Mouse (Mus musculus) mouse trophoblast stem cell (cell line): ENCODE measurements around the gene Catsperd.
"Not testable (repeated sequence)": the region's sequence is repeated elsewhere in the genome, so short reads cannot be mapped to it uniquely, and the experiment has no call there.

ENCODE experiments used
- in situ Hi-C, 2 experiments: fragments of 300-500 bp; cut with MseI, MboI; formaldehyde crosslinking; loops; 2 replicates in 1 of 2; 3 replicates in 1 of 2; pipeline ENCODE4 v1.15.1; 2025

Gene Catsperd

DNA sequence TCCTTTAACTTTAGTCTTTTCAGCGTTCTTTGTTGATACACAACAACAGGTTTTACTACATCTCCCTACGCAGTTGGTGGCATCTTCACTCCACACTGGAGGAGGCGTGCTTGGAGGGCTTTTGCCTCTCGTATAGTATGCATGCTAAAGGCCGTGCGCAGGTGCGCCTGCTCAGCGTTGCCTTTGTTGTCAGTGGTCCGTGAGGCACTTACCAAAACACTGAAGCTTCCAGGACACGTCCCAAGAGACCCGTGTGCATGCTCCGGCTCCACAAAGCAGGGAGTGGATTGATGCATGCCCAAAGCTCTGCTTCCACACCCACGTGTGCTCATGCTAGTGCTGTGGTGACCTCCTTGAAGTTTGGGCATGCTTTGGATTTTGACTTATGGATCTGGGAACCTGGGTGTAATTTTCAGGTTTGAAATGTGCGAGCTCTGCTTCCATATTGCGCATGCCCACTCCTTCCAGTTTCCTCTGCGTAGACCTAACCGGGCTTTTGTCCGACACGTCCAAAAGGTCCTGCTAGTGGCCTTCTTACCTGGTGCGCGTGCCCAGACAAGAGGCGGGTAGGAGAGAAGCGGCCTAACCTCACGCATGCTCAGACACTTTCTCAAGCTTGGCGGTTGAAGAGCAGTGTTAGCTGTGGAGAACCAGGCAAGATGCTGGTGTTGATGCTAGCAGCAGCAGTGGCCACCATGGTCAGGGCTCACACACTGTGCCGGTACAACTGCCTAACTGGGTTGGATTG, at the start of gene Catsperd:
Gene Catsperd, plus strand, starts transcription at position 614 of the 748 bp plus-strand sequence.
- in situ Hi-C loops, result no loop called here

DNA sequence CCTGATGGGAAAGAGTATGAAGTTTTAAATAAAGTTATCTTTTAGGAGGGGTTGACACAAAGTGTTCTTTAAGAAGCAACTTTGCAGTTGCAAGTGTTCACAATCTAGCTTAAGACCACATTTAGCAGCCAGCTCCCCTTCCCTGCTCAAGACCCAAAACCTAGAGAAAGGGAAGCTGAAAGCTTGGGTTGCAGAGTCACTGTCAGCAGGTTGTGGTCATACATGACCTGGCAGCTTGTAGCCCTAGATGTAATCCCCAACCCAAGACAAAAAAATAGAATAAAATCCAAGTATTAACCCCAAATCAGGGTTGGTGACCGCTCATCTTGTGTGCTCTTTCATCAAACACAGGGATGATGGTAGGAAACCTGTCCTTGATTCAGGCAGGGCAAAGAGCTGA, 44.9 kb upstream of the Catsperd start:
- in situ Hi-C loops, result no loop called here

DNA sequence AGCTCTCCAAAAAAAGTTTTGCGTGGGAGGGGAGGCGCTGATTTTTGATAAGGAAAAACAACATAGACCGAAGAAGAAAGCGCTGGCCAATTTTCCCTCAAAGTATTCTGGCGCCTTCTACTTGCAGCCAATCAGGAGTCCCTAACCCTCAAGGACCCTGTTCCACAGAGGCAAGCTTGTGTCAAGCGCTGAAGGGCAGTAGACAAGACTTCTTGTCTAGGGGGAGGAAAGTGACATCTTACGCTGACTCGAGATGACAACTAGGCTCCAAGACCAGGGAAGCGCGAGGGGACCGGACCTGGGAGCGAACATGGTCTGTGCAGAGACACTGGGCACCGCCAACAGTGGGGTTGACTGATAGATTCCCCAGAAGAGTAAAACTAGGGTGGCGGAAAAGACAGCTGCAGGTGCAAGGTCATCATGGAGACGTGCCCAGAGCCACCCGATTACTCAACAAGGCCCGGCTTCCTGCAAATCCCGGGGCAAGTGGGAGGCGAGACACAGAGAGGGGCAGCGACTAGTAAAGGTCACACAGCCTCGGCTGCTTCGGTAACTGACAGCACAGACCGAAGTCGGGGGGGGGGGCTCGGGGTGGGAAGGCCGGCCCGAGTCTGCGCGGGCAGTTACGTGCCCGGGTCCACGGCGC, 44.2 kb upstream of the Catsperd start:
- in situ Hi-C loops, result no loop called here

DNA sequence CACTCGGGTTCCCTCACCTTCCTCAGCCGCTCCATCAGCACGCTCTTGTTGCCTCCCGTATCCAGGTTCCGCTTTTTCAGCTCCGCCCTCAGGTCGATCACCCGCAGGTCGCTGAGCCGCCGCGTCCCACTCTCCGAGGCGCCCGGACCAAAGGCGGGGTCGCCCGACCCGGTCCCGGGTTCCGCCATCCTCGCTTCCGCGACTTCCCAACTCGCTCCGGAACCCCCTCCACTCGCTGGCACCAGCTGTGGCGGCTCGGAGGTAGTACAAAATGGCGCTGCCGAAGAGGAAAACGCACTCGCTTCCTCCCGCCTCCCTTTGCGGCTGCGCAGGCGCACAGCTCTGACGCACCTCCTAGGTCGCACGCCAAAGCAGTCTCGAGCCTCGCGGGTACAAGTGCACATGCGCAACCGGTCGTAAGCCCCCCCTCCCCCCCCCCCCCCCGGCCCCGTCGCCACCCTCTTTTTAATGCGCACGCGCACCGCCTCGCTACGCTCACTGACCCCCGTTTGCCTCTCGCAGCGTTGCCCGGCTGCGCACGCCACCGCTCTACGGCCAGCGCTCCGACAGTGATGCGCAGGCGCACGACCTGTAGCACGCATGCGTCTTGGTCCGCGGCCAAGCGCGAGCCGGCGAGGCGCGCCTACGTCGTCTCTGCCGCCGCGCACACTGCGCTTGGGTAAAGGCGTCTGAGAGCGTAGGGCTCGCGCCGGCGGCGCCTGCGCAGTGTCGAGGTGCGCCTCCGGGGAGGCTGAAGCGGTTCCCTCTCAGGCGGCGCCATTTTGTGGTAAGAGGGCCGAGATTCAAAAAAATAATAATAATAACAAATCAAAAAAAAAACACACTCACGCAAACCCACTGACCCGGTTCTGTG, 43.4 kb upstream of the Catsperd start, which contains the start of the genes Safb2 and Safb:
Gene Safb2, minus strand, starts transcription at position 329 of the 874 bp plus-strand sequence.
Gene Safb, plus strand, starts transcription at position 569 of the 874 bp plus-strand sequence.
- in situ Hi-C loops, result no loop called here

DNA sequence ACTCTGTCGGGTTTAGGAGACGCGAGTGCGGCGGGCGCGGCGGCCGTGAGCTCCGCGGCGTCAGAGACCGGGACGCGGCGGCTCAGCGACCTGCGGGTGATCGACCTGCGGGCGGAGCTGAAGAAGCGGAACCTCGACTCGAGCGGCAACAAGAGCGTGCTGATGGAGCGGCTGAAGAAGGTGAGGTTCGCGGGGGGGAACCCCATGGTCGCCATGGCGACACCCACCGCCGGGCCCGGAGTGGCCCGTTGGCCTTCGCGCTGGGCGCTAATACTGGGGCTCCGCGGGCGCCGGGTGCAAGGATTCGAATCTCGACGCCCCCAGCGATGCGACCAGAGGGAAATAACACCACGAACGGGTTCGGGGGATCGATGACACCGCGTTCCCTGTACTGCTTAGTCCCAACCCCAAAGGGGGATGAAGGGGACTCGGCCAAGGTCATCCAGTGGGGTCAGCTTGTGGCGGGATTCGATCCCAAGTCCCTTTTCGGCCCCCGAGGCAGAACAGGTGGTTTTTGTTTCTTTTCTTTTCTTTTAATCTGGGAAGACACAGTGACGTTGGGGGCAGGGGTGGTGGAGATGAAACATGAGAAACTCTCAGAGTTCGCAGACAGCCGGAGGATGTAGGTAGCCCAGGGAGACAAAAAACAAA, 42.6 kb upstream of the Catsperd start:
- in situ Hi-C loops, result no loop called here

DNA sequence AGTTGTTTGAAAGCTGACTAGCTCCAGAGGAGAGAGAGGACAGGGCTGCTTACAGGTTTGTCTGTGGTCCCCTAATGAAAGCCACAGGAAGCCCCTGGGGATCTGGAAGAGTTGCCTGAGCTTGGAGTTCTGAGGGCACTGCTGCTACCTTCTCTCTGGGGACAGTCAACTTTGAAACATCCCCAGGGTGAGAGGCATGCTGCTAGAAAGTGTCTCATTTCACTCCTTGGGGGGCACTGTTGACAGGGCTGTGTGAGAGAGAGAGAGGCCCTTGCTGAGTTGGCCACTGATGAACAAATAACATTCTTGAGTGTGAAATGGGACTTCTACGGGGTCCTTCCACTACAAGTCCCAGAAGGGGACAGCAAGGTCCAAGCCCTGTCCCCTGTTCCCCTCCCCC, 40.2 kb upstream of the Catsperd start:
- in situ Hi-C loops, result no loop called here

DNA sequence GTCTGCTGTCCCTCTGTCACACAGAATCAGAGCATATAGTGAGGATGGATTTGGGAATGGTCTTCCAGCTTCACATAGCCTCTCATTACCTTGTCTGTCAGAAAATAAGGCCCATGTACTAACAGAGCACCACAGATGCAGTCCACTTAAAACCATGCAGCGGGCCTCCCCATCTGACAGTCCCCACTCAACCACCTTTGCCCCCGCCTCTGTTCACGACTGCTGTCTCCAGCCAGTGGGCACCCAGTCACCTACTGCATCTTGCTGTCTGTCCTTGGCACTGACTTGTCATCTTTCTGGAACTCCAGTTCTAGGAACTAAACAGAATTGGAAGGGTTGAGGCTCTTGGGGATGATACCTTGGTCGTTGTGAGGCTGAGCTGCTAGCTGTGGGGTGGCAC, 39.0 kb upstream of the Catsperd start:
- in situ Hi-C loops, result no loop called here

DNA sequence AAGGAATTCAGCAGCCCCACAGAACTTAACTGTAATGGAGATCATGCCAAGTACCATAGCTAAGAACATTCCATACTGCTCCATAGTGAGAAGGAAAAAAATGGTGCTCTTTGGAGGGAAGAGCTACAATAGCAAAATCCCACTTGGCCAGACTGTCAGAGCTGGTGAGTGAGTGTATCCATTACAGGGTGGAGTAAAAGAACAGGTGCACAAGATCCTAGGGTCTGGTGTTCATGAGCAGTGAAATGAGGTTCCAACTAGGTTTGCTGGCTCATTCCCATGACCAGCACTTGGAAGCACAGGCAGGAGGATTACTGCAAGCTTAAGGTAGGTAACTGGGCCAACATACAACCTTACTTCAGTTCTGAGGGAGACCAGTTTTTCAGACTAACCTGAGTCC, 35.4 kb upstream of the Catsperd start:
- in situ Hi-C loops, result no loop called here

DNA sequence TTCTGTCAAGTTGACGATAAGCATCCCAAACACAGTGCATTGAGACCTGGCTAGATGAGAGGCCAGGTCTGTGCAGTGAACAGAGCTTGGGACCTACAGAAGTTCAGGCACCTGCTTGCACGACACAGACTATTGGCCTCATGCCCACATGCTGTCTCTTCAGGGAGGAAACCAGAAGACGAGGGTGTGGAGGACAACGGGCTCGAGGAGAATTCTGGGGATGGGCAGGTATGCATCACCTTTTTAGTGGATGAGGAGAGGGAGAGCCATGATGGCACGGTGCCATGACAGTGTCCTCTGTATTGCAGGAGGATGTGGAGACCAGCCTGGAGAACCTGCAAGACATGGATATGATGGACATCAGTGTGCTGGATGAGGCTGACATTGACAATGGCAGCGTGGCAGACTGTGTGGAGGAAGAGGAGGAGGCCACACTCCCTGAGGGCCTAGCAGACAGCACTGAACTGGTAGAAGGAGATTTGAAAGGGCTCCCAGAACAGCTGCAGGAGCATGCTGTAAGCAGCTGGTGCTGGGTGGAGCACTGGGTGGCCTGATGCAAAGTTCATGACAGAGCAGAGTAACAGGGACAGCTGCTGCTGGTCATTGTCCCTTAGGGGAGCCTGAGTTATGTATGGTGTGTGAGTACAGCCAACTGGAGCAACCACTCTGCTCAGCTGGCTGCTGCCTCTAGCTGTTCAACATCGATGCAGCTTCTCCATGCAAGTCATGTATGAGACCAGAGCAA, 34.2 kb upstream of the Catsperd start:
- in situ Hi-C loops, result no loop called here

DNA sequence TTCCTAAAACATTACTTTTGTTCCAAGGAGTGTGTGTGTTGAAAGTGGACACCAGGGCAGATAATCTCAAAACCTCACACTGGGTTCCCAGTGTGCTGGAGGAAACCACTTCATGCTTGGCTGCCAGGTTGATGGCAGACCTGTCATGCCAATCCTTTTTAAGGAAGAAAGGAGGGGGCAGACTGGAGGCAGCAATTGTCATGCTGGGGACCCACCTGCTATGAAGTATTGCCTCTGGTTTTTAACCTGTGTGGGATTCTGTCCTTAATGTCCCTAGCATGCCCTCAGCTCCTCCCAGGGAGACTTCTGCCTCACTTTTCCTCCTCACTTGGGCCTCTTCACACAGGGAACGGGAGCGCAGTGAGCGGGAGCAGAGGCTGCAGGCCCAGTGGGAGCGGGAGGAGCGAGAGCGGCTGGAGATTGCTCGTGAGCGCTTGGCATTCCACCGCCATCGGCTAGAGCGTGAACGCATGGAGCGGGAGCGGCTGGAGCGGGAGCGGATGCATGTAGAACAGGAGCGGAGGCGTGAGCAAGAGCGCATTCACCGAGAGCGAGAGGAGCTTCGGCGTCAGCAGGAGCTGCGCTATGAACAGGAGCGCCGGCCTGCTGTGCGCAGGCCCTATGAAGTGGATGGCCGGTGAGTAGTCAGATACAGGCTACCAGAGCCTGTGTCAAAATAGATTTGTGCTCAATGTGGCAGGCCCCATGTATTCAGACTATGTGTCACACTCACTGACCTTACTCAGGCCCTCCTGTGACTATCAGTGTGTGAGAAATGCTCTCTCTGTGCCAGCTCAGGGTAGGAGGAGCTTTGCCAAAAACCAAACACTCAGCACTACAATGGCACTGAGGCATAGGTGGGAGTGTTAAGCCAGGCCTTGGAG, 24.5 kb upstream of the Catsperd start:
- in situ Hi-C loops, result no loop called here

DNA sequence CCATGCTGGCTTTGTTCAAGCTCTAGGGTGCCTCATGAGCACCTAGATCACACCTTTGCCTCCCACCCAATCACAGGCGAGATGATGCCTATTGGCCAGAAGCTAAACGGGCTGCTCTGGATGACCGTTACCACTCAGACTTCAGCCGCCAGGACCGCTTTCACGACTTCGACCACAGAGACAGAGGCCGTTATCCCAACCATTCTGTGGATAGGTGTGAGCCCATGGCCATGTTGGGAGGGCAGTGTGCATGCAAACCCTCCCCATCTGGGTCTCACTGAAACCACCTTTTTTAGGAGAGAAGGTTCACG, 23.9 kb upstream of the Catsperd start:
- in situ Hi-C loops, result no loop called here

DNA sequence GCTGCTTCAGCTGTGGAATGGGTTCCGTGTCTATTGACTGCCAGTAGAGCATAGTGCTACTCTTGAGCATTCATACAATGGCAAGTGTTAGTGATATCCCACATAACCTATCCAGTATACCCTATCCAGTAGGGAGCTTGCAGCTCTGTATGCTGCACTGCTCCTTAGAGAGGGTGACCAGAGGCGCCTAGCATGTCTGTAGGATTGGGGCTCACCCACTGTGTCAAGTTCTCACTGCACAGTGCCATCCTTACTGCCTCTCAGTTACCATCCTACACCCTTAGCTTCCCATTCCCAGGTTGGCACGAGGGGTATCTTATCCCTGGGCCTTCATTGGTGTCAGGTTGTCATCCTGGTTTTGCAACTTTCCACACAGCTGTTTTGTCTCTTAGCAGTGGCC, 23.5 kb upstream of the Catsperd start:
- in situ Hi-C loops, result no loop called here

DNA sequence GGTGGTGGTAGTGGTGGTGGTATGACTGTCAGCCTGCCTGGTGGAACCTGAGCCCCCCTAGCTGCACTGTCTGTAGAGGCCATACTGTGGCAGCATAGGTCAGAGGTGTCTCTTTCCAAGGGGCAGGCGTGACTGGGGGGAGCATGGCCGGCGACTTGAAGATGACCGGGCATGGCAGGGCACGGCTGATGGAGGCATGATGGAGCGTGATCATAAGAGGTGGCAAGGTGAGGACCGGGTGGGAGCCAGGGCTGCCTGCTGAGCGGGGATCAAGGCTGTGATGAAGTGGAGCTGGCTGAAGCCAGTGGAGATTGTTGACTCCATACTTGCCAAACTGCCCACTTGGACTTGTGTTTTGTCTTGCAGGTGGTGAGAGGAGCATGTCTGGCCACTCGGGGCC, 22.5 kb upstream of the Catsperd start:
- in situ Hi-C loops, result no loop called here

DNA sequence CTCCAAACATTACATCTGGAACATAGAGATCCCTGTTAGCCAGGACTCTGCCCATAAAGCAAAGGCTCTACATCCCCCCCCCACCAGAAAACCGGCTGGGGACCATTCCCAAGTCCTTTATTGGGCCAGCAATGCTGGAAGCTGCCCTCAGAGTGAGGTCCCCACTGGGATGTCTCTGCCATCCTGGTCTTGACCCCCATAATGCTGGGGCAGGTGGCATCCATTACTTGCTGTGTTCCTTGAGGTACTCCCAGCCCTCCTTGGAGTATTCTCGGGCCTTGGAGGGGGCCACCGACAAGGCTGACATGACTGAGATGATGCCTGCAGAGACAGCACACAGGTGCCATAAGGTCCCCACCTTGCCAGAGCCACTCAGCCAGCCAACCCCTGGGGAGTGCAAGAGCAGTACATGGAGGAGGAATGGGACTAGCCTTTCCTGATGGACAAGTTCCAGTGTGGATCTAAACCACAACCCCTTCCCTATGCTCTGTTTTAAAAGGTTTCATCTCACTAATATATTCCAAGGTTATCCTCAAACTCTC, 20.4 kb upstream of the Catsperd start:
- in situ Hi-C loops, result no loop called here

DNA sequence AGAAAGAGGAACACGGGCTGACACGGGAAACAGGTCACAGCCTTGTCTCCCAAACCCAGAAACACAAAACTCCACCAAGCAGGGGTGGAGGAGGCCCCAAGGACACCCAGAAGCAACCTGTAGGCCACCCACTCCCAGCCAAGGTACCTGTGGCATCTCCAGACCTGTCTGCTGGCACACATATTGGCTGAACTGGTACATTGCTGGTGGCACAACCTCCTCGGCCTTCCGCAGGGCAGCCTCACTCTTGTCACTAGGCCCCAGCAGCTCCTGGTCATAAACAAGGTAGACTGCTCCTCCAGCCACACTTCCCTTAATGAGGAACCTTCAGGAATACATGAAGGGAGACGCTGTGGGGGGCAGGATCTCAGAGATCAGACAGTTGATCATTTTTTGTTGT, 19.2 kb upstream of the Catsperd start:
- in situ Hi-C loops, result no loop called here

DNA sequence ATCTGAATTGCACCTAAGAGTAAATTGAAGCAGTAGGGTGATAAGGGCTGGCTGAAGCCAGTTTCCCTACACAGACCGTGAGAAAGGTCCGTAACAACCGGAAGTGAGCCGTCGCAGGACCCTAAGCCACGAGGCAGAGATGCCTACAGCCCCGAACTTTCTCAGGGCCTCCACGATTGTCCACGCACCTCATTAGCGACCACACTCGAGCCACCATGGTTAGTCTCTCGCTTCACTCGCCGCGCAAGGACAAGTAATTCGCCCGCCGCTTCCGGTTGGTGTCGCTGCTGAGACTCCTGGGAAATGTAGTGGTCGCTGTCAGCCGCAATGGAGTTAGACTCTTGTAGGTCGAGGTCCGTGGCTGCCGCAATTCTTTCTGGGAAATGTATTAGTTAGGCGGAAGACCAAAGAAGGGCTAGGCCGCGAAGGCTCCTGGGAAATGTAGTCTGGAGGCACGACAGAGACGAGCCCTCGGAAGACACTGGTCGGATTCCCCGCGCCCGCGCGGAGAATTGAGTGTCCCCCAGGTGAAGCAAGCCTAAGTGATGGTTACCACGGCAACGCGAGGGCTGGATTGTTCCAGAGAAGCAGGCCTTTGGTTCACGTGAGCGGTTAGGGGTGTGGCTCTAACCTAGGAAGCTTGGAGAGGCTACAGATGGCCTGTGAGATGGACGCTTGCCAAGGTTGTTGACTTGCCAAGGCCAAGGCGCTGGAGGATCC, 18.3 kb upstream of the Catsperd start, which contains the start of gene 2410015M20Rik:
Gene 2410015M20Rik, minus strand, starts transcription at position 320 of the 720 bp plus-strand sequence.
- in situ Hi-C loops, result no loop called here

DNA sequence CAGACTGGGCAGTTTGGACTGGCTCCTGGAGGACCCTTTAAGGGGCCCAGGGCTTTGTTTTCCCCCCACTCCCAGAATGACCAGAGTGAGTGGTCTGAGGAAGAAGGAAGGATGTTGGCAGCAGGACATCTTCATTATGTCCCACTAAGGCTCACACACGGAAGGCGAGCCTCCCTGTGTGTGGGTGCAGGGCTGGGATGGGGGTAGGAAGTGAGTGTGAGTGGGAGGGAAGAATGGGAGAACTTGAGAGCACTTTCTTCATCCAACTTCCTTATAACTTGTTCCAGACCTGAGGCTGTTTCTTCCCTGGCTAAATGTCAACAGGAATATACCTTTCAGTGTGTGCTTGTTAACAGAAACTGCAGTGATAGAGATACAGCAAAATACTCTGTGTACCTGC, 16.6 kb upstream of the Catsperd start:
- in situ Hi-C loops, result no loop called here

DNA sequence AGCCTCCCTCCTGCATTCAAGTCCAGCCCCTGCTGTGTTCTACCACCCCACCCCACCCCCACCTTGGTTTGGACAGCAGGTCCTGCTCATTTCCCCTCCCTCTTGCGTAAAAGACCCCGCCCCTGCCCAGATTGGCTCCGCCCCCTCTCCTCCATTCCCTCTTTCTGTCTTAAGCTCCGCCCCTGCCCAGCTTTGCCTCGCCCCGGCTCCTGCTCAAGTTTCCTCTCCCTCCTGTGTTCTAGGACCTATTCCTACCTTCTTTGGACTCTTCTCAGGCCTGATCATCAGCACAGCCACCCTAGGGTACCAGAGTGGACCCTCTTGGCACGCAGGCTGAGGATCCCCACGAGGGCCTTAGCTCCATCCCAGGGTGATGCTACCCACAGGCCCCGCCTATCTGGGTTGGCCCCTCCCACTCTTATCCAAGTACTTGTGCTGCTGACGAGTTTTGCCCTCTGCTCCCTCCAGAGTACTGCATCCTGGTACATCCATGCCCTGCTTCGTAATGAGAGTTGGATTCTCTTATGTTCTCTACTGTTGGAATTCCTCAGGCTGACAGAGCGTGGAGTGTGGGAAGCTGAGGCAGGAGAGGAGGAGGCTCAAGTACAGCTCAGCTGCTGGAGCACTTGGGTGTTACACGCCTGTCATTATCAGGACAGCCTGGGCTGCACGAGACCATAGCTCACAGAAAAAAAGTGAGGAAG, 15.9 kb upstream of the Catsperd start:
- in situ Hi-C loops, result no loop called here

DNA sequence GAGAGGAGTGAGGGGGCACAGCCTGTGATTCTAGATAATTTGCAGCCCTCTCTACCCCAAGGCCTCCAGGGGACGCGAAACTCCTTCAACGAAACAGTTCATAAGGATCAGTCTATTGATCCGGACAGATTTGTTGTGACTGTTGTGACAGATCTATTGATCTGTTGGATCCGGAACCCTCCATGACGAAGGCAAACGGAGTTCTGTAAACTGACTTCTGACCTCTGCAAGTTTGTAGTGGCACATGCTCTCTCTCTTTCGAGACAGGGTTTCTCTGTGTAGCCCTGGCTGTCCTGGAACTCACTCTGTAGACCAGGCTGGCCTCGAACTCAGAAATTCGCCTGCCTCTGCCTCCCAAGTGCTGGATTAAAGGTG, 15.4 kb upstream of the Catsperd start:
- in situ Hi-C loops, result not testable (repeated sequence)
